Mouse (Mus musculus) mouse embryonic stem cell (cell line): Measurements from ENCODE around the gene Mthfd2l.

Source experiments
- in situ Hi-C, 2 experiments: fragments of 300-500 bp; cut with MboI; formaldehyde crosslinking; loops; 1 replicate in 1 of 2; 3 replicates in 1 of 2; pipeline ENCODE4 v1.14.3; 2019 to 2020; ENCODE audit warnings: low sequenced_read_pairs in 2 of 2, low pct_unique_long_range_greater_than_20kb in 1 of 2, mixed read lengths in 1 of 2; ENCODE audit not compliant: unreplicated experiment in 1 of 2

Gene Mthfd2l

DNA sequence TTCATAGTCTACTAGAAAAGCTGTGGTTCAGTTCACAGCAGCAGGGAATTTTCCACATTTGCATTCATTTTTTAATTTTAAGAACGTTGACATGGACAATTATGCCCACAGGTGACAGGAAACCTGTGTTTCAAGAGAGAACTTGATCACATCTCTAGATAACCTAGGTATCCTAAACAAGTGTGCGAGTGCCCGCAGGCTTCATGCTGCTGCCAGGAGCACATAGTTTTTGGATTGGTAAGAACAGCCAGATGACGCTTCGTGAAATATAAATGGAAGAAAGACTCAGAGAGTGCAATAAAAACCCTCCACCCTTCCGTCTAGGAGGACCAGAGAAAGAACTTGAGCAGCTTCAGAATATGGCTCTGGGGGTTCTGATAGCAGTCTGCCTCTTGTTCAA is 96.2 kb downstream of the Mthfd2l start, which contains the start of gene Epgn:
Gene Epgn (plus strand): TSS at position 301 of the 400 bp plus-strand sequence.
- in situ Hi-C loops: no loop called here

DNA sequence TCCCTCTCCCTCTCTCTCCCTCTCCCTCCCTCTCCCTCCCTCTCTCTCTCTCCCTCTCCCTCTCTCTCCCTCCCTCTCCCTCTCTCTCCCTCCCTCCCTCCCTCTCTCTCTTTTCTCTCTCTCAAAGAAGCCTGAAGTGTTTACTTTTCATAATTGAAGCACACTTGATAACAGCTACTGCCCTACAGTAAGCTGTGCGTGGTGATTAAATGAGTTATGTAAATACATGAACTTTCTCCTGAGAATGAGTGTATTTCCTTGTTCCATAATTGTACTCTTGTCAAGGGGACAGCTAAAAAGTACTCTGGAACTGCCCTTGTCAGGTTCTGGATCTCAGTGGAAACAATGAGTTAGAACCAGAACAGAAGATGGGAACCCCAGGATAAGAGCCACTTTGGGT is 96.9 kb downstream of the Mthfd2l start:
- in situ Hi-C loops: no loop called here

DNA sequence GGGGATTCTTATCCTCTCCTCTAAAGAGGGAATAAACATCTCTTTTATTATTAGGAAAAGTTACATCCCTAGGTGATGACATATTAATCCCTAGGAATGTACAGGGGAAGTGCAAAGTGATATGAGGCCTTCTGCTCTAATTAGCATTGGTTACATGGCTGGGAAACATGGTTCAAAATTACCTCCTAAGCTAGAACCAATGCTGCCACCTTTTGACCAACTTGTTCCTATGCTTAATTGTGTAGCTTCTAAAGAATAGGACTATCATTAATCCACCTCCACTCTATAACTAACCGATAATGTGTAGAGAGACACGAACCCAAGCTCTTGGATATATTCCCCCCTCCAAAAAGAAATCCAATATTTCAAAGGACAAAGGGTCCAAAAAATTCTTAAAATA is 99.7 kb downstream of the Mthfd2l start:
- in situ Hi-C loops: loop anchor here in 1 of 2 experiments (10.0 kb wide), 1 partner anchor 274 kb away; no protein-coding TSS in a partner anchor

DNA sequence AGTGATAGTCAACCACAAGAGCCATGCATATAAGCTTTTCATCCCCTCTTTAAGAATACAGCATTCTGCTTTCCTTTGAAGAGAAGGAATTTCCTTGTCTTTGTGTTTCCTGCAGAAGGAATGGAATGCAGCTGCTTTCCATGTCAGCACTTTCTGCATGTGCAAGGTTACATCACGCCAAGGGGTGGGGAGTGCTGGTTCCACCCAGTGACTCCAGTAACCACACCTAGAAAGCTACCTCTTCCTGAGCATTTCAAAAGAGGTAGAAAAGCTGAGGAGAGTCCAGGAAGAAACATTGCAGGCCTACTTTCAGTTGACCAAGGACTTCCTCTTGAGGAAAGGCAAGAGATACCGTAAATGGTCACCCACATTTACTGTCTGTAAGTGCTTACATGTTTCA is 104.4 kb downstream of the Mthfd2l start:
- in situ Hi-C loops: loop anchor here in 1 of 2 experiments (10.0 kb wide), 1 partner anchor 269 kb away; no protein-coding TSS in a partner anchor

DNA sequence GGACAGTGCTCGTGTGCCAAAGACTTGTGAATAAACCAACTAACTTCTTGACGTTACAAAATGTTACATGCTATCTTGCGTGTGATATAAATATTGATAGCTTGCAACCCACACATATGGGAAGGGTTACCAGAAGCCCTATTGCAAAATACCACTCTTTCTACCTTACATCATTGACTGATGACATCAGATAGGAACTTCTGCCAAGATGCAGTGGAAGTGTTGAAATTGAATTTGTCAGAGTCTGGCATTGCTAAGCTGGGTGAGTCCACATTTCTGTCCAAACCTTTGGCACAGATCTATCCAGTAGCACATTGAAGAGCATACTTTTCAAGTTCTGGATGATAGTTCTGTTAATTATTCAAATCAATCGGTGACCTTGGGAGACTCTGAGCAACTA is 105.7 kb downstream of the Mthfd2l start:
- in situ Hi-C loops: loop anchor here in 1 of 2 experiments (10.0 kb wide), 1 partner anchor 268 kb away; no protein-coding TSS in a partner anchor

DNA sequence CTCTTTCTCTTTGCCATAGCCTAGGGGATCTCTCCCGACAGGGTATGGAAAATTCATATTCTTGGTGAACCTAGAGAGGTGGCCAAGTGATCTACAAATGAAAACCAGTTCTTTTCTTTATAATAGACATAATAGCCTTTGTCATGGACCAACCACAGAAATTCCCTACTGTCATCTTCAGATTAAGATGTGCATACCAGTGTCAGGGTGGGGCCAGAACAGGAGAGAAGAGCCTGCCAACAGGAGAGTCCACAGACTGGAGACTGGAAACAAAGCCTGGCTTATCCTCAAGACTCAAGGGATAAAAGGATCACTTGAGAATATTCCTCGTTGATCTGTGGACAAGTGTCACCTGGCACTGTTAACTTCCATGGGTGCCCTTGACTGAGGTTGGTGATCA is 106.8 kb downstream of the Mthfd2l start:
- in situ Hi-C loops: loop anchor here in 1 of 2 experiments (10.0 kb wide), 1 partner anchor 267 kb away; no protein-coding TSS in a partner anchor

DNA sequence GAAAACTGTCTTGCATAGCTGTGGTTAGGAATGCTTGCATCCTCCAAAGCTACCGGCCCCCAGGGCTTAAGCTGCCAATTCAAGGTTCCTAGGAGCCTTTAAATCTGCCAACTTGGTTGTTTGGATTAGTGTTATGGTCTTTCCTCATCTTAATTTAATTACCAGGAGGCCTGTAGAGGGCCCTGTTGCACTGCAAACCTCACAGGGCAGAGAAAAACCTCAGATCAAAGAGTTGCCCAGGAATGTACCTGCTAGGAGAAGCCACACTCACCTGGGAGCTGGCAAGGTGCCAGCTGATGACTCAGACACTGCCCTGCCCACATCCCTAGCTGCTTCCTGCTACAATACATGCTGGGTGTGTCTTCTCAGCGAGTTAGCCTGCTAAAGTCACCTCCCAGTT is 107.6 kb downstream of the Mthfd2l start:
- in situ Hi-C loops: loop anchor here in 1 of 2 experiments (10.0 kb wide), 1 partner anchor 266 kb away; no protein-coding TSS in a partner anchor

DNA sequence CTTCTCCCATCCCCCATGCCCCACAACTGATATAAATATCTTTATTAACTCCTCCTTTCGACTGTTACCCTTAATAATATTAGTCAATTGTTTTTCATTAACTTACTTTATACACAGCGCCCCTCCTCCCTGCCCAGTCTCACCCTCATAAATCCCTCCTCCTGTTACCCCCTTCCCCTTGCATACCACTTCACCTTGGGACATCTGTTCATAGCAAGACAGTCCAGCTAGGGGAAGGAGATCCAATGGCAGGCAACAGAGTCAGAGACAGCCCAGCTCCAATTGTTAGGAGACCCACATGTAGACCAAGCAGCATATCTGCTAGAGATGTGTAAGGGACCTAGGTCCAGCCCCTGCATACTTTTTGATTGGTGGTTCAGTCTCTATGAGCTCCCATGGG is 108.0 kb downstream of the Mthfd2l start:
- in situ Hi-C loops: loop anchor here in 1 of 2 experiments (10.0 kb wide), 1 partner anchor 266 kb away; no protein-coding TSS in a partner anchor

DNA sequence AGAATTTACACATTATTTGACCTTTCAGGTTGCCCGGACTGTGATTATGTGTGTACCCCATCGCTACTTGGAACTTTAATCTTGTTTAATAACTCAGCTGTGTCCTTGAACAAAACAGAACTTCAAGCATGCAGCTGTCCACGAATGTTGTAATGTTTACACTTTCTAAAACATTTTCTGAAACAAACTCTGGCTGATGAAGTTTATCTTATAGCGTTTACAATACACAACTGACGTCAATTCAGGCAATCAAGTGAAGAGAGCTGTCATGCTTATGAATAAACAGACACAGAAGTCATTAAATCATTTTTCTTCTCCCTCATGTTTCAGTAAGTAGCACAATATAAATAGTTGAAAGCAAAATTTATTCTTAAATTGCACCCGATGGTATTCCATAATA is 117.1 kb downstream of the Mthfd2l start:
- in situ Hi-C loops: no loop called here

DNA sequence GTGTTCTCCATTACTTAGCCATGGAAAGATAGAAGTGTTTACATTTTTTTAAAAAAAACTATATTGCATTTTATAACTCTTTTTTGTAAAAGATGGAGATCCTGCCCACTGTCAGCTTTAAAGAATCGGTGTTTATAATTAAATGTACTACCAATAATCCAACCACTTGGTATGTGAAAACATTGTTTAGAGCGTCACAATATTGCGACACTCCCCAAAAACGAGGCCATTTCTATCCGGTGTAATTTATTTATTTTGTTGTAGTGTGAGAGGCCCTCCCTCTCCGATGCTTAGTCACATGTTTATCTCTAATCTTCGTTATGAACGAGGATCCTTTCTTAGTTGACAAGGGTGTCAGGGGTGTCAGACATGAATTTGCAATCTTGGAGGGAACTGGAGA is 117.5 kb downstream of the Mthfd2l start:
- in situ Hi-C loops: no loop called here
